Mouse (Mus musculus): Measurements from ENCODE around the gene Rcc2. TPM values are rescaled to one million over a fixed set of nuclear protein-coding genes. Genes with fewer than 3 reads are reported as not detected.

The Rcc2 gene
- polyA plus RNA-seq, 1 experiment from 2014 or later: 26.3 TPM

DNA sequence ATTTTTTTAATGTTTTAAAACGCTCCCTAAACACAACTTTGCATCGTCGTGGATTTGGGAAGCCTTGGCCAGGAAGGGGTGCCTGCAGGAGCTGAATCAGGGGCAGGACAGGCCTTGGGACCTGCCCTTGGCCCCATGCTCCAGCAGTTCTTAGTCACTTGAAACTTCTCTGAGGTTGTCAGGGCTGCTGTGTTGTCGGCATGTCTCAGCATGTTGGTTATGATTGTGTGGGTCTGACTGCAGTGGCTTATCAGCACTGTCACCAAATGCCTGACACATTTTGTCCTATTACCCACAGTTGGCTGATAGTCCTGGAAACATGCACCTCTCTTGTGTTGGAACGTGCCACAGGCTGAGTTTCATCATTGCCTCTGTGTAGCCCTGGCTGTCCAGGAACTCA is 19.8 kb downstream of the Rcc2 start:
- H3K27ac ChIP-seq: no peak overlapping the region
- no peak for ATAC-seq
- no peaks in the 10 kb centered on the region for H3K9me3 ChIP-seq
- H3K4me1 ChIP-seq (replicated peaks): peaks cover 15% of the 10 kb centered on the region
- H3K4me2 ChIP-seq (replicated peaks): no peak overlapping the region
- no peak overlapping the region for H3K9ac ChIP-seq (replicated peaks)
- H3K36me3 ChIP-seq: peaks cover 81% of the 10 kb centered on the region
- H3K27me3 ChIP-seq: no peaks in the 10 kb centered on the region
- no peak overlapping the region for H3K4me3 ChIP-seq (replicated peaks)
- 97% methylated on average over 5 of the region's 5 CpGs for WGBS

DNA sequence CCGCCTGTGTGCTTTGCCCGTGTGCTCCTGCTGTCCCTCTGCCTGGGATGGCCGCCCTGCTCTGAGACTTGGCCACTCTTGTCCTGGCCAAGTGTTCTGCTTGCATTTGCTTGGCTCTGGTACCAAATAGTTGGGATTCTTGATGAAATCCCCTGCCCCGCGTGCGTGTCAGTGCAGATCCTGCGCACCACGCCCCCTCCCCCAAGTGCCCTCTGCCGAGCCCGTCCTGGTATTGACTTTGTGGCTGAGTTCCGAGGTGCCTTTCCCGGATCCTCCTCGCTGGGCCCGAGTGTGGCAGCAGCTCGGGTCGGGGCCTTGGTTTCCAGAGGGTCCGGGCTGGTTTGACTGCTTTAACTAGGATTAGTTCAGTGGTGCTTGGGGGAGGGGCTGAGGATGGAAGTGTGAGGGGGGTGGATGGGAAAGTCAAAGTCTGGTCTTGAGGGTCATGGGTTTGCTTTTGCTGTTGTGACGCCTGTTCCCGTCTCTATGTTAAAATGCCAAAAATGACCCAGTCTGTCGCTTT is 21.7 kb downstream of the Rcc2 start:
- Histone ChIP-seq H3K27ac (no peak overlapping the region), H3K4me2 (replicated peaks) (no peak overlapping the region), H3K9ac (replicated peaks) (no peak overlapping the region), H3K27me3 (no peaks in the 10 kb centered on the region), H3K9me3 (no peaks in the 10 kb centered on the region), H3K36me3 (peaks cover 67% of the 10 kb centered on the region), H3K4me1 (replicated peaks) (peaks cover 20% of the 10 kb centered on the region), H3K4me3 (replicated peaks) (no peak overlapping the region)
- 87% methylated on average over 20 of the region's 20 CpGs for WGBS
- ATAC-seq: no peak

DNA sequence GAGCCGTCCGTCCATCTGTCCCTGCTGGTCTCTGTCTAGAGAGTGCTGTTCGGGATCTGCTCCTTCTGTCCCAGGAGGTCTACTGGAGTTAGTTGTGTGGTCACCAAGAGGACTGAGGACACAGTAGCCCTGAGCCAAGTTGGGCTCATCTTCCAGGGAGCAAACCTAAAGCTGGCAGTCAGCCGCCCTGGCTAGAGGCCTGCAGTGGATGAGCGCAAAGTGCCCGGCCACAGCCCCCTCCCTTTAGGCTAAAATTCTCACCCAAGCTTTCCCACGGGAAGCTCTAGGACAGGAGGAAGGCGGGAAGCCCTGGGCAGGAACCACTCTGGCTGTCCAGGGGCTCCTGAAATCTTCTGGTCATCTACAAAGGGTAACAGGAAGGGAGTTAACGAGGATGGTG is 22.4 kb downstream of the Rcc2 start:
- Histone ChIP-seq H3K9ac (replicated peaks) (no peak overlapping the region), H3K9me3 (no peaks in the 10 kb centered on the region), H3K36me3 (peaks cover 61% of the 10 kb centered on the region), H3K4me2 (replicated peaks) (no peak overlapping the region), H3K27me3 (no peaks in the 10 kb centered on the region), H3K4me3 (replicated peaks) (no peak overlapping the region), H3K27ac (peak overlapping the region; percentile 36; the same call in 1 of the 2 replicates), H3K4me1 (replicated peaks) (peaks cover 20% of the 10 kb centered on the region)
- WGBS: 79% methylated on average over 9 of the region's 9 CpGs
- no peak for ATAC-seq

GRCm38 (mm10) chr4:140723192-140723591 is 22.9 kb downstream of the Rcc2 start:
- peaks cover 56% of the 10 kb centered on the region for H3K36me3 ChIP-seq
- 0 out of 2 replicates have a peak, but pooled peaks have one; percentile 2 for ATAC-seq
- no peaks in the 10 kb centered on the region for H3K9me3 ChIP-seq
- no peak overlapping the region for H3K9ac ChIP-seq (replicated peaks)
- no peaks in the 10 kb centered on the region for H3K27me3 ChIP-seq
- H3K4me1 ChIP-seq (replicated peaks): peaks cover 20% of the 10 kb centered on the region
- H3K27ac ChIP-seq: no peak overlapping the region; the same call in 1 of the 2 replicates
- 86% methylated on average over 9 of the region's 9 CpGs for WGBS
- H3K4me3 ChIP-seq (replicated peaks): no peak overlapping the region
- no peak overlapping the region for H3K4me2 ChIP-seq (replicated peaks)

GRCm38 (mm10) chr4:140723801-140724200 is 23.5 kb downstream of the Rcc2 start:
- peak overlapping the region; percentile 63 for H3K27ac ChIP-seq
- H3K36me3 ChIP-seq: peaks cover 50% of the 10 kb centered on the region
- H3K9ac ChIP-seq (replicated peaks): no peak overlapping the region
- peak; percentile 47 for ATAC-seq
- WGBS: 72% methylated on average over 5 of the region's 5 CpGs
- H3K9me3 ChIP-seq: no peaks in the 10 kb centered on the region
- no peaks in the 10 kb centered on the region for H3K27me3 ChIP-seq
- no peak overlapping the region for H3K4me3 ChIP-seq (replicated peaks)
- H3K4me2 ChIP-seq (replicated peaks): no peak overlapping the region
- peaks cover 20% of the 10 kb centered on the region for H3K4me1 ChIP-seq (replicated peaks)

DNA sequence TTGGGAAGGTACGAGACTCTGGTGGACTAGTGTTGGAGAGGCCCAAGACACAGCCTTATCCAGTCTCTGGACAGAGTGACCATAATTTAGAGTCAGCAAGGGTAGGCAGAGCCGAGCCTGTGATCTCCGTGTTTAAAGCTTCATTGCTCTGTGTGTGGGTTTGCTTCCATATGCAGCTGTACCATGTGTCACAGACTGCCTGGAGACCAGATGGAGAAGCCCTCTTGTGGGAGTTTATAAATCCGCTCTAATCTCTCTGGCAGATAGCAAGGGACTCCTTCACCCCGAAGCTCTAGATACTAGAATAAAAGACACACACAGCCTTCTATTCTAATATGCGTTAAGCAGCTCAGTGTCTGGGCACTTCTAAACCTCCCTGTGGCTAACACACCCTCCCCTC is 24.4 kb downstream of the Rcc2 start:
- Histone ChIP-seq H3K4me3 (replicated peaks) (no peak overlapping the region), H3K9ac (replicated peaks) (no peak overlapping the region), H3K27ac (peak overlapping the region; percentile 63), H3K9me3 (no peaks in the 10 kb centered on the region), H3K27me3 (no peaks in the 10 kb centered on the region), H3K4me2 (replicated peaks) (no peak overlapping the region), H3K36me3 (peaks cover 40% of the 10 kb centered on the region), H3K4me1 (replicated peaks) (peaks cover 20% of the 10 kb centered on the region)
- 49% methylated on average over 6 of the region's 6 CpGs for WGBS
- peak; percentile 63 for ATAC-seq

DNA sequence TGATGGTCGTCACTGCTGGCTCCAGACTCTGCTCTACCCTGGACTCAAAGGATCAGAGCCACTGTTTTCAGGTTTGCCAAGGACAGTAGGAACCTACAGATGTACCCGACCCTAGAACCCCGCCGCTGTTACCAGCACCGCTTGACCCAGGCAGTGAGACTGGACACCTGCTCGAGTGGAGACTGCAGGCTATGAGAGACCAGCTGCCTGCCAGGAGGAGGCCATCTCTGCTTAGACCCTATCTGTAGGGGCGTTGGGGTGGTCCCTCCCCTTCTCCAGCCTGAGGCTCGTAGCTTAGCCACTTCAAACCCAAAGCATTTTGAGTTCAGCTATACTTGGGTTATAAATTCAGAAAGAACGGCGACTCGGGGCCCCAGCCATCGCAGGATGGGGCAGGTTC is 26.6 kb downstream of the Rcc2 start:
- H3K36me3 ChIP-seq: peaks cover 19% of the 10 kb centered on the region
- peaks cover 20% of the 10 kb centered on the region for H3K4me1 ChIP-seq (replicated peaks)
- no peaks in the 10 kb centered on the region for H3K27me3 ChIP-seq
- H3K4me3 ChIP-seq (replicated peaks): no peak overlapping the region
- no peak overlapping the region for H3K9ac ChIP-seq (replicated peaks)
- no peak for ATAC-seq
- H3K27ac ChIP-seq: no peak overlapping the region
- WGBS: 87% methylated on average over 12 of the region's 12 CpGs
- no peaks in the 10 kb centered on the region for H3K9me3 ChIP-seq
- H3K4me2 ChIP-seq (replicated peaks): no peak overlapping the region

GRCm38 (mm10) chr4:140731654-140732053 is 31.3 kb downstream of the Rcc2 start:
- ATAC-seq: no peak
- Histone ChIP-seq H3K4me1 (replicated peaks) (no peaks in the 10 kb centered on the region), H3K4me3 (replicated peaks) (no peak overlapping the region), H3K9ac (replicated peaks) (no peak overlapping the region), H3K4me2 (replicated peaks) (no peak overlapping the region), H3K9me3 (no peaks in the 10 kb centered on the region), H3K36me3 (peaks cover 4% of the 10 kb centered on the region; the same call in 1 of the 2 replicates), H3K27ac (no peak overlapping the region), H3K27me3 (no peaks in the 10 kb centered on the region)
- WGBS: 85% methylated on average over 4 of the region's 4 CpGs

- H3K4me3 ChIP-seq (replicated peaks): no peak overlapping the region
- 81% methylated on average over 7 of the region's 7 CpGs for WGBS
- H3K9ac ChIP-seq (replicated peaks): no peak overlapping the region
- H3K9me3 ChIP-seq: no peaks in the 10 kb centered on the region
- no peak for ATAC-seq
- H3K4me2 ChIP-seq (replicated peaks): no peak overlapping the region
- H3K27ac ChIP-seq: no peak overlapping the region
- H3K36me3 ChIP-seq: no peaks in the 10 kb centered on the region
- no peaks in the 10 kb centered on the region for H3K27me3 ChIP-seq
- no peaks in the 10 kb centered on the region for H3K4me1 ChIP-seq (replicated peaks)
Observed at GRCm38 (mm10) chr4:140732871-140733270, 32.5 kb downstream of the Rcc2 start.

GRCm38 (mm10) chr4:140740655-140741054 is 40.3 kb downstream of the Rcc2 start:
- no peak for ATAC-seq

GRCm38 (mm10) chr4:140741401-140741800 is 41.1 kb downstream of the Rcc2 start:
- Histone ChIP-seq H3K9ac (replicated peaks) (no peak overlapping the region), H3K27me3 (no peaks in the 10 kb centered on the region), H3K9me3 (no peaks in the 10 kb centered on the region), H3K36me3 (no peaks in the 10 kb centered on the region), H3K27ac (no peak overlapping the region), H3K4me1 (replicated peaks) (peaks cover 9% of the 10 kb centered on the region), H3K4me3 (replicated peaks) (no peak overlapping the region), H3K4me2 (replicated peaks) (no peak overlapping the region)
- 92% methylated on average over 6 of the region's 6 CpGs for WGBS
- ATAC-seq: no peak

More at GRCm38 (mm10) chr4:140740655-140741054, 40.3 kb downstream of the Rcc2 start:
- no peak overlapping the region for H3K27ac ChIP-seq
- WGBS: 92% methylated on average over 11 of the region's 11 CpGs
- no peak overlapping the region for H3K4me3 ChIP-seq (replicated peaks)
- no peaks in the 10 kb centered on the region for H3K36me3 ChIP-seq
- peaks cover 9% of the 10 kb centered on the region for H3K4me1 ChIP-seq (replicated peaks)
- no peaks in the 10 kb centered on the region for H3K9me3 ChIP-seq
- H3K4me2 ChIP-seq (replicated peaks): no peak overlapping the region
- no peaks in the 10 kb centered on the region for H3K27me3 ChIP-seq
- H3K9ac ChIP-seq (replicated peaks): no peak overlapping the region

- H3K4me1 ChIP-seq (replicated peaks): peaks cover 9% of the 10 kb centered on the region
- ATAC-seq: no peak
- H3K4me2 ChIP-seq (replicated peaks): no peak within 1 kb of the TSS
- no peak within 1 kb of the TSS for H3K27ac ChIP-seq
- H3K36me3 ChIP-seq: no peaks in the 10 kb centered on the region
- no peak within 1 kb of the TSS for H3K9ac ChIP-seq (replicated peaks)
- H3K27me3 ChIP-seq: 0 out of 2 replicates have a peak, but pooled peaks cover 2% of the 10 kb centered on the region
- 79% methylated on average over 2 of the region's 2 CpGs for WGBS
- H3K9me3 ChIP-seq: no peaks in the 10 kb centered on the region
- no peak within 1 kb of the TSS for H3K4me3 ChIP-seq (replicated peaks)
Observed at GRCm38 (mm10) chr4:140742543-140742942, 42.2 kb downstream of the Rcc2 start, which contains the start of gene Padi6. Padi6 (minus strand) TSS chr4:140742643.

- Histone ChIP-seq H3K27me3 (0 out of 2 replicates have a peak, but pooled peaks cover 5% of the 10 kb centered on the region), H3K4me2 (replicated peaks) (no peak overlapping the region), H3K4me1 (replicated peaks) (peaks cover 9% of the 10 kb centered on the region), H3K9me3 (no peaks in the 10 kb centered on the region), H3K27ac (no peak overlapping the region), H3K4me3 (replicated peaks) (no peak overlapping the region), H3K9ac (replicated peaks) (no peak overlapping the region), H3K36me3 (no peaks in the 10 kb centered on the region)
- peak; percentile 66 for ATAC-seq
- WGBS: 34% methylated on average over 4 of the region's 4 CpGs
Observed at GRCm38 (mm10) chr4:140743086-140743485, 42.7 kb downstream of the Rcc2 start.

Measured in midbrain, embryonic 13.5 days (tissue).